9 mouse cellular contexts compared by ENCODE assay signal in the genomic region with DNA sequence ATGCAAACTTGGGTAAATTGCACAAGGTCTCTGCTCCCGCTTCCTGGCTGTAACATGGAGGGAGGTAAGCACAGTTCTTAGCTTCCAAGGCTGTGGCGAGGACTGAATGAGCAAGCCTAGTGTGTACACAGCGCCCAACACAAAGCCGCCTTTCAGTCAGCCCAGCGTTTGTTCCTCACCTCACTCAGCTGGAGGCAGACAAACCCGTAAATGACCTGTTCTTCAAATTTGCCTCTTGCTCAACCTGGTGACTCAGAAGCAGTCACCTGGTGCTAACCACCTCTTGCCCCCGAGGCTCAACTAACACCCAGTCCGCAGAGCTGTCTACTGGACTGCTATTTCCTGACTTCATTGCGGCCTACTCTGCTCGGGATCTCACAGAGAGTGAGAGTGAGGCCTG. TPM values are rescaled to one million over a fixed set of nuclear protein-coding genes. Genes with fewer than 3 reads are reported as not detected.
A peak's percentile ranks its signal among the peaks of the same experiment; 100 is the strongest.
DNase-seq lines count a peak whose midpoint lies in the region; TF ChIP-seq lines count a peak whose summit lies in the region.
"Had no signal": no experiment of that assay in that cellular context is flagged by ENCODE, and none has a peak within 500 bp of the region (broad histone marks: within the 10 kb centered on the region; RNA-seq: fewer than 3 reads in every experiment).

No protein-coding gene starts in this region.

- TF ChIP-seq CTCF in left cerebral cortex, adult 2 months (IDR thresholded peaks at IDR 0.05), result no peak

- DNase-seq in left cerebral cortex, adult 2 months (ENCODE audit: extremely low spot score in 1 of 2, low spot score in 2 of 2), result no peak
- no peak for DNase-seq in left cerebral cortex, adult 18-20 months (ENCODE audit: low spot score in 2 of 2)
- DNase-seq in fat pad, adult 2 months (ENCODE audit: extremely low read depth, low read depth, low spot score), result peak; percentile 98
- DNase-seq in large intestine, adult 2 months (ENCODE audit: low read depth, low spot score), result peak; percentile 28
- DNase-seq in natural killer cell, adult 2 months (ENCODE audit: low spot score in 2 of 2), result peak; percentile 40 to 55
- DNase-seq in left cerebral cortex, postnatal 14 days (ENCODE audit: low spot score in 2 of 2), result no peak
- DNase-seq in heart, postnatal 25 days (ENCODE audit: low spot score), result no peak
- DNase-seq in urinary bladder, adult 2 months (ENCODE audit: low spot score), result no peak

- H3K27ac ChIP-seq in left cerebral cortex, adult 2 months, result peak overlapping the region; percentile 70

- intact Hi-C loops in left cerebral cortex, adult 2 months (cut with DNase I), result loop anchor here (2.0 kb wide), 1 partner anchor 27 kb away; no protein-coding TSS in a partner anchor
- intact Hi-C loops in left cerebral cortex, postnatal 14 days (cut with DNase I), result no loop called here
- intact Hi-C loops in heart, postnatal 25 days (cut with DNase I), result loop anchor here (2.0 kb wide), 1 partner anchor 25 kb away; no protein-coding TSS in a partner anchor

- WGBS in large intestine, adult 2 months, result 37% methylated on average over 10 of the region's 10 CpGs

- H3K4me3 ChIP-seq in left cerebral cortex, adult 2 months, result no peak overlapping the region
- H3K4me3 ChIP-seq: megakaryocyte, embryonic 14.5 days had no signal

RNA-seq across cellular contexts. Expression of a gene that starts 10.1 kb away (rescaled TPM):
- total RNA-seq in left cerebral cortex, adult 2 months (2021), result 100 to 1,000 TPM; 628 to 676 TPM
- 100 to 1,000 TPM; 588 to 687 TPM for total RNA-seq in left cerebral cortex, adult 18-20 months (2021)
- 6.4 and 9.1 TPM in 2 replicates for polyA plus RNA-seq in large intestine, adult 2 months (2012; rRNA removed)
- total RNA-seq in left cerebral cortex, postnatal 14 days (2021), result 100 to 1,000 TPM; 571 to 592 TPM
- 100 to 1,000 TPM; 600 to 610 TPM for total RNA-seq in heart, postnatal 25 days (2021)
- polyA plus RNA-seq in urinary bladder, adult 2 months (2012; rRNA removed), result 44.1 and 57.0 TPM in 2 replicates

RNA-seq across cellular contexts. Expression of a gene that starts 21.2 kb away (rescaled TPM):
- total RNA-seq in left cerebral cortex, adult 2 months (2021), result 100 to 1,000 TPM; 137 to 138 TPM
- total RNA-seq in left cerebral cortex, adult 18-20 months (2021), result 100 to 1,000 TPM; 132 to 133 TPM
- polyA plus RNA-seq in large intestine, adult 2 months (2012; rRNA removed), result 0.11 and 0.18 TPM in 2 replicates
- 100 to 1,000 TPM; 119 to 130 TPM for total RNA-seq in left cerebral cortex, postnatal 14 days (2021)
- under 1 TPM in 1 of 2 experiments, not detected in 1; 0.06 TPM for total RNA-seq in heart, postnatal 25 days (2021)
- 0.04 and 0.23 TPM in 2 replicates for polyA plus RNA-seq in urinary bladder, adult 2 months (2012; rRNA removed)

RNA-seq across cellular contexts. Expression of a gene that starts 33.1 kb away (rescaled TPM):
- 100 to 1,000 TPM in 1 of 2 experiments, 10 to 100 TPM in 1; 86.5 to 108 TPM for total RNA-seq in left cerebral cortex, adult 2 months (2021)
- total RNA-seq in left cerebral cortex, adult 18-20 months (2021), result 10 to 100 TPM; 67.5 to 87.1 TPM
- polyA plus RNA-seq in large intestine, adult 2 months (2012; rRNA removed), result 0.86 and 1.5 TPM in 2 replicates
- 10 to 100 TPM; 79.5 to 84.5 TPM for total RNA-seq in left cerebral cortex, postnatal 14 days (2021)
- under 1 TPM; 0.10 to 0.14 TPM for total RNA-seq in heart, postnatal 25 days (2021)
- 0.39 and 0.52 TPM in 2 replicates for polyA plus RNA-seq in urinary bladder, adult 2 months (2012; rRNA removed)

RNA-seq across cellular contexts. Expression of a gene that starts 46.5 kb away (rescaled TPM):
- total RNA-seq in left cerebral cortex, adult 2 months (2021), result 100 to 1,000 TPM; 257 to 260 TPM
- 100 to 1,000 TPM; 278 to 283 TPM for total RNA-seq in left cerebral cortex, adult 18-20 months (2021)
- polyA plus RNA-seq in large intestine, adult 2 months (2012; rRNA removed), result 51.8 and 64.4 TPM in 2 replicates
- total RNA-seq in left cerebral cortex, postnatal 14 days (2021), result 100 to 1,000 TPM; 231 to 244 TPM
- 10 to 100 TPM in 1 of 2 experiments, 1 to 10 TPM in 1; 9.3 to 15.2 TPM for total RNA-seq in heart, postnatal 25 days (2021)
- polyA plus RNA-seq in urinary bladder, adult 2 months (2012; rRNA removed), result 54.7 and 60.0 TPM in 2 replicates

RNA-seq across cellular contexts. Expression of a gene that starts 49.7 kb away (rescaled TPM):
- not detected for total RNA-seq in left cerebral cortex, adult 2 months (2021)
- total RNA-seq in left cerebral cortex, adult 18-20 months (2021), result not detected
- 0.05 and 0.10 TPM in 2 replicates for polyA plus RNA-seq in large intestine, adult 2 months (2012; rRNA removed)
- total RNA-seq in left cerebral cortex, postnatal 14 days (2021), result not detected
- not detected for total RNA-seq in heart, postnatal 25 days (2021)
- not detected in 2 replicates for polyA plus RNA-seq in urinary bladder, adult 2 months (2012; rRNA removed)

Comparison
In these comparisons a context has a peak if more than half of its experiments do, and no peak if none do; other contexts are left out.
1. DNase-seq: peak in fat pad, adult 2 months (single experiment), large intestine, adult 2 months (single experiment) and natural killer cell, adult 2 months (2 of 2); none in left cerebral cortex, adult 2 months (0 of 2), left cerebral cortex, adult 18-20 months (0 of 2), left cerebral cortex, postnatal 14 days (0 of 2), heart, postnatal 25 days (single experiment) and urinary bladder, adult 2 months (single experiment).
2. RNA of a gene that starts 21.2 kb away (total RNA-seq): 137 to 138 TPM in left cerebral cortex, adult 2 months, 132 to 133 TPM in left cerebral cortex, adult 18-20 months and 119 to 130 TPM in left cerebral cortex, postnatal 14 days; 0.06 TPM in heart, postnatal 25 days; every median in the first group is over 100 times any median in the second.
3. RNA of a gene that starts 33.1 kb away (total RNA-seq): 86.5 to 108 TPM in left cerebral cortex, adult 2 months, 67.5 to 87.1 TPM in left cerebral cortex, adult 18-20 months and 79.5 to 84.5 TPM in left cerebral cortex, postnatal 14 days; 0.10 to 0.14 TPM in heart, postnatal 25 days; every median in the first group is over 10 times any median in the second.